Mouse (Mus musculus): ENCODE data around the gene Ankrd13a.

Gene Ankrd13a

GRCm38 (mm10) chr5:114799848-114800247 is 25.4 kb downstream of the Ankrd13a start:
- peak in 1 of 2 experiments; percentile 59 for DNase-seq (ENCODE audit: low spot score in 2 of 2)

- DNase-seq (ENCODE audit: low spot score in 2 of 2): peak in 1 of 2 experiments; percentile 29
Measured at GRCm38 (mm10) chr5:114801049-114801448, 26.6 kb downstream of the Ankrd13a start.

- DNase-seq (ENCODE audit: low spot score in 2 of 2): no peak
Measured at GRCm38 (mm10) chr5:114801841-114802240, 27.4 kb downstream of the Ankrd13a start.

- DNase-seq (ENCODE audit: low spot score in 2 of 2): no peak
Measured at GRCm38 (mm10) chr5:114803231-114803630, 28.8 kb downstream of the Ankrd13a start.

- no peak for DNase-seq (ENCODE audit: low spot score in 2 of 2)
Measured at GRCm38 (mm10) chr5:114804335-114804734, 29.9 kb downstream of the Ankrd13a start.

- peak in 1 of 2 experiments; percentile 19 for DNase-seq (ENCODE audit: low spot score in 2 of 2)
Measured at GRCm38 (mm10) chr5:114804958-114805357, 30.5 kb downstream of the Ankrd13a start.

- peak in 1 of 2 experiments; percentile 25 for DNase-seq (ENCODE audit: low spot score in 2 of 2)
Measured at GRCm38 (mm10) chr5:114805436-114806350, 31.2 kb downstream of the Ankrd13a start.

- DNase-seq (ENCODE audit: low spot score in 2 of 2): no peak
Measured at GRCm38 (mm10) chr5:114806636-114807035, 32.2 kb downstream of the Ankrd13a start.

- DNase-seq (ENCODE audit: low spot score in 2 of 2): no peak
Measured at GRCm38 (mm10) chr5:114807063-114807462, 32.6 kb downstream of the Ankrd13a start.

- DNase-seq (ENCODE audit: low spot score in 2 of 2): no peak
Measured at GRCm38 (mm10) chr5:114807468-114807867, 33.0 kb downstream of the Ankrd13a start.

- no peak for DNase-seq (ENCODE audit: low spot score in 2 of 2)
Measured at GRCm38 (mm10) chr5:114807893-114808292, 33.4 kb downstream of the Ankrd13a start.

- DNase-seq (ENCODE audit: low spot score in 2 of 2): no peak
Measured at GRCm38 (mm10) chr5:114808385-114808784, 33.9 kb downstream of the Ankrd13a start.

- DNase-seq (ENCODE audit: low spot score in 2 of 2): no peak
Measured at GRCm38 (mm10) chr5:114809181-114809756, 34.8 kb downstream of the Ankrd13a start.

- no peak for DNase-seq (ENCODE audit: low spot score in 2 of 2)
Measured at GRCm38 (mm10) chr5:114809826-114810225, 35.3 kb downstream of the Ankrd13a start.

- DNase-seq (ENCODE audit: low spot score in 2 of 2): peak; percentile 61 to 84
Measured at GRCm38 (mm10) chr5:114813525-114814181, 39.2 kb downstream of the Ankrd13a start.

GRCm38 (mm10) chr5:114816599-114816998 is 42.1 kb downstream of the Ankrd13a start:
- DNase-seq (ENCODE audit: low spot score in 2 of 2): no peak

GRCm38 (mm10) chr5:114818124-114818523 is 43.6 kb downstream of the Ankrd13a start:
- no peak for DNase-seq (ENCODE audit: low spot score in 2 of 2)

GRCm38 (mm10) chr5:114822796-114823688 is 48.6 kb downstream of the Ankrd13a start, which contains the start of gene 1500011B03Rik:
Gene 1500011B03Rik, minus strand, starts transcription at chr5:114823468.
- peak; percentile 42 to 60 for DNase-seq (ENCODE audit: low spot score in 2 of 2)

GRCm38 (mm10) chr5:114824197-114824596 is 49.7 kb downstream of the Ankrd13a start:
- peak in 1 of 2 experiments; percentile 17 for DNase-seq (ENCODE audit: low spot score in 2 of 2)

- DNase-seq (ENCODE audit: low spot score in 2 of 2): peak; percentile 48 to 72
Measured at GRCm38 (mm10) chr5:114825978-114826691, 51.7 kb downstream of the Ankrd13a start.
